Mouse (Mus musculus): ENCODE measurements at regions not wholly inside any gene's neighbourhood (a gene's known extent, or its start where the extent isn't known, plus 50 kb on each side); places are given as distances from the start of the nearest gene placed in this dataset.

DNA sequence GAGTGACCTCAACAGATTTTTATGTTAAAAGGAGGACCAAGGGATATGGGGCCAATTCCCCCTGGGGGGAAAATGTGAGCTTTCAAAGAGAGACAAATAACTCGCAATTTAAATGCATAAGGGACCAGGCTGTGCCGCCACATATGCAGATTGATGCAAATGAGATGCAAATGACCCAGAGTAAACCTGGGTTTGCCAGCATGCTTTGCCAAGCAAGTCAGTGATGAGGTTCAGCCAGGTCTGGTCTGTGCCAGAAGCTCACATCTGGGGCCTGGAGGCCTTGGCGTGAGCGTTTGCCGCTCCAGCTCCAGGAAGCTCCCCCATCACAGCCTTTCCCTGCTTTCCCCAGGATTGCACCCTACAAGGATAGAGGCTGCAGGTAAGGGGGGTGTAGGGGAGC is 65.7 kb downstream of the 1700001O22Rik start:
- no peak for TF ChIP-seq CTCF (IDR thresholded peaks at IDR 0.05; ENCODE audit: low read depth)
- no peak for TF ChIP-seq EP300 (IDR thresholded peaks at IDR 0.05; ENCODE audit: low read depth)
